Mouse (Mus musculus) embryonic fibroblast, embryonic 13.5 days (primary cell): ENCODE data around the gene Dnase1l3.

ENCODE experiments used
- CTCF ChIP-seq: IDR thresholded peaks from 2 replicates; pipeline ENCODE4 v1.5.1; 2011; ENCODE audit warnings: mild to moderate bottlenecking, control low read depth, low read length, moderate library complexity, borderline replicate concordance; ENCODE audit not compliant: insufficient read depth
- POLR2A ChIP-seq: IDR thresholded peaks from 2 replicates; pipeline ENCODE4 v1.6.1; 2011; ENCODE audit warnings: low read depth, mild to moderate bottlenecking, control low read depth, low read length, moderate library complexity

- no peak for TF ChIP-seq POLR2A
- no peak for TF ChIP-seq CTCF
Measured at GRCm38 (mm10) chr14:7929029-7929428, 65.3 kb downstream of the Dnase1l3 start.
